Mouse (Mus musculus) MEL (cell line): ENCODE results near the gene Gm49387.

Experiments used
- CTCF ChIP-seq, 3 experiments: IDR thresholded peaks in 2 of 3; conservative IDR thresholded peaks in 1 of 3; 2 replicates each; pipeline ENCODE4 v1.5.1; 2011 to 2012; ENCODE audit warnings: low read length in 3 of 3, low read depth in 2 of 3, mild to moderate bottlenecking in 2 of 3, improper control_type of control experiment in 1 of 3, inconsistent platforms in 1 of 3, mixed read lengths in 1 of 3, moderate library complexity in 1 of 3; ENCODE audit not compliant: control insufficient read depth in 1 of 3, insufficient read depth in 1 of 3, poor library complexity in 1 of 3, severe bottlenecking in 1 of 3
- E2F4 ChIP-seq: IDR thresholded peaks from 2 replicates; pipeline ENCODE4 v1.6.1; 2011; ENCODE audit warnings: low read depth, low read length, improper control_type of control experiment, borderline replicate concordance
- HCFC1 ChIP-seq: IDR thresholded peaks from 2 replicates; pipeline ENCODE4 v1.6.1; 2012; ENCODE audit warnings: low read depth, mild to moderate bottlenecking, inconsistent platforms, low read length, improper control_type of control experiment, moderate library complexity
- MAZ ChIP-seq: IDR thresholded peaks from 2 replicates; pipeline ENCODE4 v1.6.1; 2012; ENCODE audit warnings: low read depth, mild to moderate bottlenecking, inconsistent platforms, low read length, improper control_type of control experiment
- MEF2A ChIP-seq: IDR thresholded peaks from 2 replicates; pipeline ENCODE4 v1.6.1; 2014; ENCODE audit warnings: low read depth, mild to moderate bottlenecking, inconsistent platforms, low read length, improper control_type of control experiment; ENCODE audit not compliant: poor library complexity, insufficient replicate concordance, severe bottlenecking; ENCODE audit errors: extremely low read depth
- MXI1 ChIP-seq: IDR thresholded peaks from 2 replicates; pipeline ENCODE4 v1.6.1; 2011; ENCODE audit warnings: mild to moderate bottlenecking, low read depth, low read length, improper control_type of control experiment
- MYC ChIP-seq: IDR thresholded peaks from 2 replicates; pipeline ENCODE4 v1.6.1; 2011; ENCODE audit warnings: low read depth, mild to moderate bottlenecking, low read length, improper control_type of control experiment, moderate library complexity
- POLR2A ChIP-seq, 2 experiments: IDR thresholded peaks; 2 replicates each; pipeline ENCODE4 v1.6.1; 2011 to 2012; ENCODE audit warnings: low read length in 2 of 2, mild to moderate bottlenecking in 2 of 2, control low read depth in 1 of 2, improper control_type of control experiment in 1 of 2, low read depth in 1 of 2, moderate library complexity in 1 of 2; ENCODE audit not compliant: control insufficient read depth in 1 of 2, insufficient read depth in 1 of 2, poor library complexity in 1 of 2
- POLR2AphosphoS2 ChIP-seq: IDR thresholded peaks from 2 replicates; pipeline ENCODE4 v1.6.1; 2011; ENCODE audit warnings: low read length, improper control_type of control experiment
- UBTF ChIP-seq: IDR thresholded peaks from 2 replicates; pipeline ENCODE4 v1.6.1; 2012; ENCODE audit warnings: low read depth, mild to moderate bottlenecking, inconsistent platforms, low read length, improper control_type of control experiment, moderate library complexity, borderline replicate concordance; ENCODE audit not compliant: insufficient read depth
- USF2 ChIP-seq, 2 experiments: IDR thresholded peaks; 2 replicates each; pipeline ENCODE4 v1.6.1; 2011 to 2012; ENCODE audit warnings: improper control_type of control experiment in 2 of 2, low read length in 2 of 2, borderline replicate concordance in 1 of 2, inconsistent platforms in 1 of 2, low read depth in 1 of 2, mild to moderate bottlenecking in 1 of 2; ENCODE audit not compliant: insufficient read depth in 1 of 2
- ZMIZ1 ChIP-seq: IDR thresholded peaks from 2 replicates; pipeline ENCODE4 v1.6.1; 2012; ENCODE audit warnings: low read depth, mild to moderate bottlenecking, inconsistent platforms, low read length, improper control_type of control experiment, moderate library complexity
- ZNF384 ChIP-seq: IDR thresholded peaks from 2 replicates; pipeline ENCODE4 v1.6.1; 2012; ENCODE audit warnings: low read depth, mild to moderate bottlenecking, inconsistent platforms, low read length, improper control_type of control experiment

GRCm38 (mm10) chr14:31664100-31664902 lies 23.6 kb upstream of the Gm49387 start:
- TF ChIP-seq ZMIZ1 (no peak), USF2 (IDR thresholded peaks at IDR 0.05; ENCODE audit: borderline replicate concordance in 1 of 2, insufficient read depth in 1 of 2, low read depth in 1 of 2, low read length in 2 of 2) (no peak), MEF2A (no peak), POLR2AphosphoS2 (no peak), POLR2A (IDR thresholded peaks at IDR 0.05; ENCODE audit: control insufficient read depth in 1 of 2, insufficient read depth in 1 of 2, low read depth in 1 of 2, low read length in 2 of 2, poor library complexity in 1 of 2) (peak in 1 of 2 experiments; percentile 9; a peak in 1 of 4 replicates), UBTF (no peak), MAZ (no peak; the same call in 1 of the 2 replicates), MYC (peak; percentile 67; the same call in 1 of the 2 replicates), CTCF (IDR thresholded peaks at IDR 0.05 in 2 of 3, conservative IDR thresholded peaks at IDR 0.05 in 1 of 3; ENCODE audit: control insufficient read depth in 1 of 3, insufficient read depth in 1 of 3, low read depth in 2 of 3, low read length in 3 of 3, poor library complexity in 1 of 3, severe bottlenecking in 1 of 3) (no peak), MXI1 (no peak; the same call in 1 of the 2 replicates), ZNF384 (peak; percentile 75), E2F4 (no peak), HCFC1 (no peak)
